Mouse (Mus musculus): Measurements from ENCODE around the gene Zbtb20.

DNA sequence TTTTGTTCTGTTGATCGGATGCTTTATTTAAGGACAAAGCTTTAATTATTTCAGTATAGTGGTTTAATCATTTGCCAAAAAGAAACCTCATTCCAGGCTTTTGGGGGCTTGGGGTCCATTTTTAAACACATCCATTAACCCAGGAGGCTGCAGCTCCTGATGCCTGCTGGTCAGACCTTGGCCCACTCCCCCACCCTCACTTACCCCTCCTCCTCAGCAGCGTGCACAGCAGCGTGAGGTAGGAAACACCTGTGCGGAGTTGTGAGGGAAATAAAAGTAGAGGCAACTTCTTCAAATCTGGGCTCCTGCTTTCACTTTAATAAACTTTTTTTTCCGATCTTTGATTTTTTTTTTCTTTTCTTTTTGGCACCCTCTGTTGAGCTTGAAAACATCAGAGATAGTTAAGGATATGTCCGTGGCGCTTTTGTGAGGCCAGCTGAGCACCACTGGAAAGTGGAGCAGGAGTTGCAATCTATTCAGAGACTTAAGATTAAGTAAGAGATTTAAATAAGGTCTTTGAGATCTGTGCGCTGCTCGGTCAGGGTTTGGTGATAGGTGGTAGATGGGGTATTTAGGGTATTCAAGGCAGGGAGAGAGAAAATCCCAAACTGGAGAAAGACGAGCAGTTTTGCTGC is 631.2 kb downstream of the Zbtb20 start:
- TF ChIP-seq CTCF (IDR thresholded peaks at IDR 0.05; ENCODE audit: low read depth, low read length) (no peak), POLR2A (IDR thresholded peaks at IDR 0.05; ENCODE audit: borderline replicate concordance, low read depth, low read length) (no peak)

Measured in bone marrow macrophage, adult 2 months (primary cell).